Mouse (Mus musculus): ENCODE measurements around the gene Pbsn. TPM values are rescaled to one million over a fixed set of nuclear protein-coding genes. Genes with fewer than 3 reads are reported as not detected.
"Not testable (repeated sequence)": the region's sequence is repeated elsewhere in the genome, so short reads cannot be mapped to it uniquely, and the experiment has no call there.

The Pbsn gene
- polyA plus RNA-seq (2012; fragmentation: generic; extraction: Trizol): not detected
- long read RNA-seq, experiment 1: 0 reads
- long read RNA-seq, experiment 2: 0 reads

DNA sequence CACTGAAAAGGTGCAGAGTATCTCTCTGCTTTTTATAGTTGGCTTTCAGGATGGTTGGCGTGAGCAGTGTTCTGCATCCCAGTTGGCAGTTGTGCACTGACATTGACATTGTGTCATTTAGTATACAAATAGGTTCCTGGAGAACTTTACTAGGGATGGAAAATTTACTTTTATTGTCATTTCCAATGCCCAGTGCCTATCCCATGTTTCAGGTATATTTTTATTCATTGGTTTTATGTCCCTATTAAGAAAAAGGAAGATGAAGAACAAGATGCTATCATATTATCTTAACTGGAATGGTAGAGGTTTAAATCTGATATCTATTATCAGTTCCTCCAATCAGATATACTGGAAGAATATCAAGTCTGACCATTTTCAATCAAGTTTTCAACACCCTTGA is at the start of gene Pbsn:
TSS of gene Pbsn (minus strand) at position 101 of the 400 bp plus-strand sequence.
- TF ChIP-seq MAX (IDR thresholded peaks at IDR 0.05): no peak
- no peak for TF ChIP-seq MYOG (IDR thresholded peaks at IDR 0.05; ENCODE audit: control insufficient read depth, extremely low read depth, insufficient read length)
- TF ChIP-seq CEBPB (IDR thresholded peaks at IDR 0.05; ENCODE audit: low read depth): no peak
- H3K4me3 ChIP-seq (ENCODE audit: insufficient read depth, poor library complexity, severe bottlenecking): no peak within 1 kb of the TSS
- H3K36me3 ChIP-seq (ENCODE audit: control insufficient read depth, insufficient read depth): no peaks in the 10 kb centered on the region
- H3ac ChIP-seq (ENCODE audit: control insufficient read depth, insufficient read length, low read depth): no peak within 1 kb of the TSS
- no peaks in the 10 kb centered on the region for H3K79me2 ChIP-seq (ENCODE audit: control insufficient read depth, insufficient read depth)
- H3K79me3 ChIP-seq (ENCODE audit: low read depth): no peaks in the 10 kb centered on the region
- H3K27me3 ChIP-seq (ENCODE audit: control insufficient read depth, insufficient read depth, insufficient read length): no peaks in the 10 kb centered on the region

GRCm38 (mm10) chrX:77880033-77880432 is 26.6 kb upstream of the Pbsn start:
- not testable (repeated sequence) for H3K27me3 ChIP-seq (ENCODE audit: control insufficient read depth, insufficient read depth, insufficient read length); H3K36me3 ChIP-seq (ENCODE audit: control insufficient read depth, insufficient read depth); H3K79me3 ChIP-seq (ENCODE audit: low read depth); H3K79me2 ChIP-seq (ENCODE audit: control insufficient read depth, insufficient read depth); H3ac ChIP-seq (ENCODE audit: control insufficient read depth, insufficient read length, low read depth); H3K4me3 ChIP-seq (ENCODE audit: insufficient read depth, poor library complexity, severe bottlenecking)
- TF ChIP-seq CEBPB (IDR thresholded peaks at IDR 0.05; ENCODE audit: low read depth): peak; percentile 52

DNA sequence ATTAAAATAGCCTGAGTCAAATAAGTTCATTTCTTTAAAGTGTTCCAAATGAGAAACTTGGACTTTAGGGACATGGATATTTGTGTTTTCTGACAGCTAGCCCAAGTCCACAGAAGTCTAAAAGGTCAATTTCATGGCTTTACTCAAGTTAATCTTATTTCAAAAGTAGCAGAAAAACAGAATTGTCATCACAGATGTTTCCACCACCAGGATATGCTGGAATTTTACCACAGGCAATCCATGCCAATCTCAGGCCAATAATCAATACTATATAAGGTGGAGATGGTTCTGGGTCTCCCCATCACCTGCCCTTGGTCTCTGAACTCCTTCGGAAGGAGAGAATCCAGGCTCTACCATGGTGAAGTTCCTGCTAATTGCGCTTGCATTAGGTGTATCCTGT is 11.0 kb upstream of the Pbsn start, which contains the start of gene Gm14744:
TSS of gene Gm14744 (plus strand) at position 301 of the 400 bp plus-strand sequence.
- H3ac ChIP-seq (ENCODE audit: control insufficient read depth, insufficient read length, low read depth); H3K4me3 ChIP-seq (ENCODE audit: insufficient read depth, poor library complexity, severe bottlenecking); H3K79me2 ChIP-seq (ENCODE audit: control insufficient read depth, insufficient read depth); H3K36me3 ChIP-seq (ENCODE audit: control insufficient read depth, insufficient read depth); H3K27me3 ChIP-seq (ENCODE audit: control insufficient read depth, insufficient read depth, insufficient read length); H3K79me3 ChIP-seq (ENCODE audit: low read depth): not testable (repeated sequence)

DNA sequence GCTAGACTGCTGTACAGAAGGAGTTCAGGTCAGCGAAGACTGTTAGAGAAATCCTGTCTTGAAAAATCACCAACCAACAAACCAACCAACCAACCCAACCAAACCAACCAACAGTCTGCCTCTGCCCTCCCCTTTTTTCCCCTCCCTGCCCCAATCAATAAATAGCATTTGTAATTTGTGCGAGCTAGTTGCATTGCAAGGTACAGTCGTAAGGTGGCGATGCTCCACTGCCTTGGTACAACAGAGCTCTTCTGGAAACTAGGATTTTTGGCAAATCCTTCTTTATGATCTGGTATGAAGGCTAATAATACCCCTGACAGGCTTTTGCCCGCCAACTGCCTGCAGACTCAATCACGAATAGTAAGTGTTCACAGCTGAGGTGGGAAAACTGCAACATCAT is 41.4 kb downstream of the Pbsn start:
- no peaks in the 10 kb centered on the region for H3K27me3 ChIP-seq (ENCODE audit: control insufficient read depth, insufficient read depth, insufficient read length)
- no peaks in the 10 kb centered on the region for H3K79me3 ChIP-seq (ENCODE audit: low read depth)
- no peaks in the 10 kb centered on the region for H3K36me3 ChIP-seq (ENCODE audit: control insufficient read depth, insufficient read depth)
- TF ChIP-seq MYOG (IDR thresholded peaks at IDR 0.05; ENCODE audit: control insufficient read depth, extremely low read depth, insufficient read length): no peak
- H3ac ChIP-seq (ENCODE audit: control insufficient read depth, insufficient read length, low read depth): no peak overlapping the region
- H3K4me3 ChIP-seq (ENCODE audit: insufficient read depth, poor library complexity, severe bottlenecking): no peak overlapping the region
- H3K79me2 ChIP-seq (ENCODE audit: control insufficient read depth, insufficient read depth): no peaks in the 10 kb centered on the region

DNA sequence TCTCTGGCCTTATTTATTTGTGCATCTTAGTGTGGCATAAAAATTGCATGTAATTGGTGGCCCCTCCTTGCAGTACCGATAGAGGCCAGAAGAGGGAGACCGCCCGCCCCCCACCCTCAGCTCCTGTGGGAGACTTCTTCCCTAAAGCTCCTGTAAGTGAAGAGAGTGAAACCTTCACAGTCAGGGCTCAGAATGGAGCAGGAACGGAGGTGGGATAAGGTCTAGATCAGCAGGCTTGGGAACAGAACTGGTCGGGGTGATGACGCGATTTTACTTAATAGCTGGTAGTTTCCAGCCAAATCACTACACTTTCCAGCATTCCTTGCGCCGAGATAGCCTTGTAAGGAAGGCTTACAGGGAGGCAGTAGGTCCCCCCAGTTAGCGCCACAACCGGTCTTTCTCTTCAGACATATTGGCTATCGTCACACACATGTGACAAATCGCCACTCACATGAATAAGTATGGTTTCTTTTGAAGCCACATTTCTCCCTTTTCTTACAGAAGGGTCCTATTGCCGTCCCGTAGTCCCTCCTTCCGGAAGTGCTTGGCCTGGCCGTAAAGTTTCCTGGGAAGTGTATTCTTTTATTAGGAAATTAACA is 42.7 kb downstream of the Pbsn start:
- Histone ChIP-seq H3K79me3 (ENCODE audit: low read depth) (no peaks in the 10 kb centered on the region), H3K79me2 (ENCODE audit: control insufficient read depth, insufficient read depth) (no peaks in the 10 kb centered on the region), H3ac (ENCODE audit: control insufficient read depth, insufficient read length, low read depth) (peak overlapping the region; percentile 44), H3K27me3 (ENCODE audit: control insufficient read depth, insufficient read depth, insufficient read length) (no peaks in the 10 kb centered on the region), H3K36me3 (ENCODE audit: control insufficient read depth, insufficient read depth) (no peaks in the 10 kb centered on the region), H3K4me3 (ENCODE audit: insufficient read depth, poor library complexity, severe bottlenecking) (peak overlapping the region; percentile 6)
- TF ChIP-seq MYOG (IDR thresholded peaks at IDR 0.05; ENCODE audit: control insufficient read depth, extremely low read depth, insufficient read length) (no peak), FOSL1 (IDR thresholded peaks at IDR 0.05; ENCODE audit: insufficient read depth, low read length, poor library complexity, severe bottlenecking) (no peak), MYOD1 (IDR thresholded peaks at IDR 0.05; ENCODE audit: control insufficient read depth, insufficient read length, low read depth) (no peak), MAX (IDR thresholded peaks at IDR 0.05) (no peak), CTCF (IDR thresholded peaks at IDR 0.05; ENCODE audit: control insufficient read depth, insufficient read depth, insufficient read length) (no peak), CEBPB (IDR thresholded peaks at IDR 0.05; ENCODE audit: low read depth) (no peak), USF1 (IDR thresholded peaks at IDR 0.05; ENCODE audit: low read depth) (no peak)

GRCm38 (mm10) chrX:77808602-77809001 is 44.8 kb downstream of the Pbsn start:
- H3K27me3 ChIP-seq (ENCODE audit: control insufficient read depth, insufficient read depth, insufficient read length): no peaks in the 10 kb centered on the region
- no peaks in the 10 kb centered on the region for H3K79me2 ChIP-seq (ENCODE audit: control insufficient read depth, insufficient read depth)
- H3K4me3 ChIP-seq (ENCODE audit: insufficient read depth, poor library complexity, severe bottlenecking): no peak overlapping the region
- H3K79me3 ChIP-seq (ENCODE audit: low read depth): no peaks in the 10 kb centered on the region
- H3ac ChIP-seq (ENCODE audit: control insufficient read depth, insufficient read length, low read depth): no peak overlapping the region
- no peak for TF ChIP-seq MAX (IDR thresholded peaks at IDR 0.05)
- H3K36me3 ChIP-seq (ENCODE audit: control insufficient read depth, insufficient read depth): no peaks in the 10 kb centered on the region

DNA sequence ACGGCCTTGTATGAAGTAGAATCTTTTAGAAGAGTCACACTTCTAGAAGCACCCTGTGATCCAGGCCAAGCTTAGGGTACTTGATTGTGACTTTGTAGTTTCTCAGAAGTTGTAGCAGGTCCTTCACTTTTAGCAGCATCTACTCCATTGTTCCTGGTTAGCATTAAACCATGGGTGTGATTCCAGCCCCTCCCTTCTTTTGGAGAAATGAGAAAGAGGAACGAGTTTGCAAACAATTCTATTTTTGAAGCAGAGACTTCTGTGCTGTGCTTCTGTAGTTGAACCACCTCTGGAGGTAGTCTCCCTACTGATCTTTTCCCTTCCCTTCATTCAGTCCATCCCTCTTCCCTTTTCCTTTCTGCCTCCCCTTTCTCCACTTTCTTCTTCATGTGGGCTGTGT is 51.1 kb downstream of the Pbsn start:
- TF ChIP-seq MYOD1 (IDR thresholded peaks at IDR 0.05; ENCODE audit: control insufficient read depth, insufficient read length, low read depth) (no peak), FOSL1 (IDR thresholded peaks at IDR 0.05; ENCODE audit: insufficient read depth, low read length, poor library complexity, severe bottlenecking) (no peak), MAX (IDR thresholded peaks at IDR 0.05) (no peak), CTCF (IDR thresholded peaks at IDR 0.05; ENCODE audit: control insufficient read depth, insufficient read depth, insufficient read length) (no peak), CEBPB (IDR thresholded peaks at IDR 0.05; ENCODE audit: low read depth) (no peak), MYOG (IDR thresholded peaks at IDR 0.05; ENCODE audit: control insufficient read depth, extremely low read depth, insufficient read length) (no peak), USF1 (IDR thresholded peaks at IDR 0.05; ENCODE audit: low read depth) (no peak)
- H3K36me3 ChIP-seq (ENCODE audit: control insufficient read depth, insufficient read depth): no peaks in the 10 kb centered on the region
- H3K4me3 ChIP-seq (ENCODE audit: insufficient read depth, poor library complexity, severe bottlenecking): no peak overlapping the region
- no peaks in the 10 kb centered on the region for H3K79me2 ChIP-seq (ENCODE audit: control insufficient read depth, insufficient read depth)
- no peaks in the 10 kb centered on the region for H3K27me3 ChIP-seq (ENCODE audit: control insufficient read depth, insufficient read depth, insufficient read length)
- H3ac ChIP-seq (ENCODE audit: control insufficient read depth, insufficient read length, low read depth): no peak overlapping the region
- H3K79me3 ChIP-seq (ENCODE audit: low read depth): no peaks in the 10 kb centered on the region
